Mouse (Mus musculus): ENCODE measurements around the gene Gfer.

The Gfer gene

GRCm38 (mm10) chr17:24645916-24646315, 50.0 kb downstream of the Gfer start:
- no peak for DNase-seq

GRCm38 (mm10) chr17:24644875-24645721, 50.9 kb downstream of the Gfer start:
- DNase-seq = no peak

- no peak for DNase-seq
Measured at GRCm38 (mm10) chr17:24644030-24644715, 51.8 kb downstream of the Gfer start.

All from thymus, postnatal 25 days (tissue).